Mouse (Mus musculus) MEL (cell line): Measurements from ENCODE around the gene N4bp1. TPM values are rescaled to one million over a fixed set of nuclear protein-coding genes. Genes with fewer than 3 reads are reported as not detected.
A peak's percentile ranks its signal among the peaks of the same experiment; 100 is the strongest.

Source experiments
- DNase-seq: peaks from one replicate; pipeline ENCODE4 v3.0.0; 2011; ENCODE audit warnings: low read depth, low spot score
- H3K27ac ChIP-seq: 2 replicates; pipeline ENCODE4 v1.5.1; 2012; ENCODE audit warnings: low read depth, mild to moderate bottlenecking, control low read depth, low read length, moderate library complexity; ENCODE audit not compliant: control insufficient read depth
- H3K27me3 ChIP-seq, 2 experiments: fragments of 150-350 bp in 1 of 2; sonication (generic) in 1 of 2; 2 replicates each; pipeline ENCODE4 v1.6.1; 2012; ENCODE audit warnings: low read length in 2 of 2, mild to moderate bottlenecking in 2 of 2, improper control_type of control experiment in 1 of 2, moderate library complexity in 1 of 2; ENCODE audit not compliant: insufficient read depth in 2 of 2, control insufficient read depth in 1 of 2
- H3K36me3 ChIP-seq, 2 experiments: 2 replicates each; pipeline ENCODE4 v1.6.1; 2012 to 2014; ENCODE audit warnings: low read length in 2 of 2, improper control_type of control experiment in 1 of 2, inconsistent platforms in 1 of 2, mild to moderate bottlenecking in 1 of 2; ENCODE audit not compliant: insufficient read depth in 2 of 2, control insufficient read depth in 1 of 2
- H3K4me1 ChIP-seq, 2 experiments: fragments of 150-350 bp in 1 of 2; sonication (generic) in 1 of 2; 2 replicates each; pipeline ENCODE4 v1.6.1; 2012; ENCODE audit warnings: low read length in 2 of 2, improper control_type of control experiment in 1 of 2, mild to moderate bottlenecking in 1 of 2; ENCODE audit not compliant: insufficient read depth in 2 of 2, control insufficient read depth in 1 of 2
- H3K4me3 ChIP-seq, 2 experiments: fragments of 150-350 bp in 1 of 2; sonication (generic) in 1 of 2; 2 replicates each; pipeline ENCODE4 v1.5.1; 2012; ENCODE audit warnings: low read depth in 2 of 2, low read length in 2 of 2, mild to moderate bottlenecking in 2 of 2, moderate library complexity in 2 of 2, control low read depth in 1 of 2, improper control_type of control experiment in 1 of 2; ENCODE audit not compliant: control insufficient read depth in 1 of 2, insufficient read depth in 1 of 2
- H3K79me2 ChIP-seq: 2 replicates; pipeline ENCODE4 v1.6.1; 2012; ENCODE audit warnings: mild to moderate bottlenecking, low read length, moderate library complexity; ENCODE audit not compliant: control insufficient read depth, poor library complexity, insufficient read depth
- H3K9ac ChIP-seq: 2 replicates; pipeline ENCODE4 v1.6.1; 2012; ENCODE audit warnings: low read depth, mild to moderate bottlenecking, control low read depth, low read length, moderate library complexity; ENCODE audit not compliant: control insufficient read depth, poor library complexity, severe bottlenecking
- H3K9me3 ChIP-seq: fragments of 150-350 bp; sonication (generic); replicated peaks from 2 replicates; pipeline ENCODE4 v1.6.1; 2012; ENCODE audit warnings: mild to moderate bottlenecking, low read length, improper control_type of control experiment, moderate library complexity; ENCODE audit not compliant: insufficient read depth
- BHLHE40 ChIP-seq: IDR thresholded peaks from 2 replicates; pipeline ENCODE4 v1.6.1; 2012; ENCODE audit warnings: low read depth, mild to moderate bottlenecking, inconsistent platforms, low read length, improper control_type of control experiment, borderline replicate concordance
- CHD1 ChIP-seq: IDR thresholded peaks from 2 replicates; pipeline ENCODE4 v1.6.1; 2012; ENCODE audit warnings: low read depth, mild to moderate bottlenecking, inconsistent platforms, low read length, improper control_type of control experiment
- E2F4 ChIP-seq: IDR thresholded peaks from 2 replicates; pipeline ENCODE4 v1.6.1; 2011; ENCODE audit warnings: low read depth, low read length, improper control_type of control experiment, borderline replicate concordance
- ELF1 ChIP-seq: IDR thresholded peaks from 2 replicates; pipeline ENCODE4 v1.6.1; 2014; ENCODE audit warnings: low read depth, mild to moderate bottlenecking, inconsistent platforms, low read length, improper control_type of control experiment, moderate library complexity
- EP300 ChIP-seq, 2 experiments: IDR thresholded peaks; 2 replicates each; pipeline ENCODE4 v1.6.1; 2011; ENCODE audit warnings: improper control_type of control experiment in 2 of 2, low read length in 2 of 2, low read depth in 1 of 2, mild to moderate bottlenecking in 1 of 2
- ETS1 ChIP-seq: IDR thresholded peaks from 2 replicates; pipeline ENCODE4 v1.6.1; 2012; ENCODE audit warnings: low read depth, mild to moderate bottlenecking, inconsistent platforms, low read length, improper control_type of control experiment, moderate library complexity
- GABPA ChIP-seq: IDR thresholded peaks from 2 replicates; pipeline ENCODE4 v1.6.1; 2012; ENCODE audit warnings: low read depth, mild to moderate bottlenecking, inconsistent platforms, low read length, improper control_type of control experiment, moderate library complexity
- GATA1 ChIP-seq: IDR thresholded peaks from 2 replicates; pipeline ENCODE4 v1.6.1; 2011; ENCODE audit warnings: low read depth, low read length, improper control_type of control experiment
- HCFC1 ChIP-seq: IDR thresholded peaks from 2 replicates; pipeline ENCODE4 v1.6.1; 2012; ENCODE audit warnings: low read depth, mild to moderate bottlenecking, inconsistent platforms, low read length, improper control_type of control experiment, moderate library complexity
- KAT2A ChIP-seq: conservative IDR thresholded peaks from 2 replicates; pipeline ENCODE4 v1.6.1; 2012; ENCODE audit warnings: low read depth, low read length, improper control_type of control experiment, inconsistent platforms
- MYC ChIP-seq: IDR thresholded peaks from 2 replicates; pipeline ENCODE4 v1.6.1; 2011; ENCODE audit warnings: low read depth, mild to moderate bottlenecking, low read length, improper control_type of control experiment, moderate library complexity
- RAD21 ChIP-seq: IDR thresholded peaks from 2 replicates; pipeline ENCODE4 v1.6.1; 2011; ENCODE audit warnings: mild to moderate bottlenecking, low read depth, low read length, improper control_type of control experiment
- RCOR1 ChIP-seq: IDR thresholded peaks from 2 replicates; pipeline ENCODE4 v1.6.1; 2012; ENCODE audit warnings: low read depth, mild to moderate bottlenecking, inconsistent platforms, low read length, improper control_type of control experiment
- SIN3A ChIP-seq: IDR thresholded peaks from 2 replicates; pipeline ENCODE4 v1.6.1; 2012; ENCODE audit warnings: low read length, improper control_type of control experiment, inconsistent platforms
- TAL1 ChIP-seq: IDR thresholded peaks from 2 replicates; pipeline ENCODE4 v1.6.1; 2012; ENCODE audit warnings: mild to moderate bottlenecking, inconsistent platforms, low read length, moderate library complexity, mixed read lengths
- TBP ChIP-seq: IDR thresholded peaks from 2 replicates; pipeline ENCODE4 v1.8.0; 2011; ENCODE audit warnings: low read depth, low read length, improper control_type of control experiment
- TCF12 ChIP-seq: IDR thresholded peaks from 2 replicates; pipeline ENCODE4 v1.6.1; 2014; ENCODE audit warnings: low read depth, mild to moderate bottlenecking, inconsistent platforms, low read length, improper control_type of control experiment, moderate library complexity
- UBTF ChIP-seq: IDR thresholded peaks from 2 replicates; pipeline ENCODE4 v1.6.1; 2012; ENCODE audit warnings: low read depth, mild to moderate bottlenecking, inconsistent platforms, low read length, improper control_type of control experiment, moderate library complexity, borderline replicate concordance; ENCODE audit not compliant: insufficient read depth
- USF1 ChIP-seq: IDR thresholded peaks from 2 replicates; pipeline ENCODE4 v1.6.1; 2014; ENCODE audit warnings: low read depth, mild to moderate bottlenecking, inconsistent platforms, low read length, improper control_type of control experiment, moderate library complexity
- USF2 ChIP-seq, 2 experiments: IDR thresholded peaks; 2 replicates each; pipeline ENCODE4 v1.6.1; 2011 to 2012; ENCODE audit warnings: improper control_type of control experiment in 2 of 2, low read length in 2 of 2, borderline replicate concordance in 1 of 2, inconsistent platforms in 1 of 2, low read depth in 1 of 2, mild to moderate bottlenecking in 1 of 2; ENCODE audit not compliant: insufficient read depth in 1 of 2
- ZC3H11A ChIP-seq: IDR thresholded peaks from 2 replicates; pipeline ENCODE4 v1.6.1; 2012; ENCODE audit warnings: low read depth, mild to moderate bottlenecking, inconsistent platforms, low read length, improper control_type of control experiment
- ZNF384 ChIP-seq: IDR thresholded peaks from 2 replicates; pipeline ENCODE4 v1.6.1; 2012; ENCODE audit warnings: low read depth, mild to moderate bottlenecking, inconsistent platforms, low read length, improper control_type of control experiment
- polyA plus RNA-seq, 2 experiments: library from polyadenylated mRNA; stranded (reverse) in 1 of 2; unstranded in 1 of 2; fragments of >175 nt in 1 of 2; fragments of >200 nt in 1 of 2; gene quantifications; 2 replicates each; pipeline versions ENCODE4 v1.2.1 to v1.2.4; 2012; ENCODE audit warnings: low replicate concordance in 2 of 2, low read depth in 1 of 2; ENCODE audit not compliant: insufficient read length in 2 of 2, insufficient read depth in 1 of 2, missing spikeins in 1 of 2
- total RNA-seq: library from RNA; depleted of rRNA; stranded (reverse); fragments of 300-350 nt; gene quantifications from 2 replicates; pipeline ENCODE4 v1.2.3, GENCODE M21; 2012

N4bp1 gene
- total and polyA plus RNA-seq, 3 experiments = 13.4 to 24.0 TPM; not detected in 1

GRCm38 (mm10) chr8:86881068-86881609 lies 3.9 kb downstream of the N4bp1 start:
- Histone ChIP-seq H3K36me3 (peaks cover 0 to 14% of the 10 kb centered on the region in 2 experiments; a peak in 2 of 4 replicates), H3K4me1 (peaks cover 0 to 16% of the 10 kb centered on the region in 2 experiments; a peak in 3 of 4 replicates), H3K9ac (no peak overlapping the region)

DNA sequence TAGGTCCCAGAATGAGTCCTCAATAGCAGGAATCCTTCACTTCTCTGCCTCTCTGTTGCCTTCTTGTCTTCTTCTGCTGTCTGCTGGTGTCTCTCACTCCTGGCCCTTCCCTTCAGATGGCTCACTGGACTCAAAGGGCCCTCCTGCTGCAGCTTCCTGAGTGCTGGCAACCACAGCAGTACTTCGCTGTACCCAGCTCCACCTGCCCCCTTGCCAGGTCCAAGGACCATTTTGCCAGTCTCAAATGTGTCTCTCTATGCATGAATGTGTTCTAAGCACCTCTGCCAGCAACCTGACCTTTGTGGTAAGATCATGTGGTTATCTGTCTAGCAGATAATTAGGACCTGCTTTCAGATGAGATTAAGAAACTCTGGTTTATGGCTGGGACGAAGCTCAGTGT lies 8.2 kb downstream of the N4bp1 start:
- H3K79me2 ChIP-seq = peaks cover 56% of the 10 kb centered on the region
- H3K4me1 ChIP-seq = peaks cover 11 to 14% of the 10 kb centered on the region in 2 experiments
- H3K36me3 ChIP-seq = peaks cover 0 to 22% of the 10 kb centered on the region in 2 experiments; a peak in 2 of 4 replicates

More at GRCm38 (mm10) chr8:86881068-86881609, 3.9 kb downstream of the N4bp1 start:
- Histone ChIP-seq H3K27ac (no peak overlapping the region), H3K9me3 (no peaks in the 10 kb centered on the region), H3K79me2 (peaks cover 70% of the 10 kb centered on the region), H3K4me3 (no peak overlapping the region), H3K27me3 (no peaks in the 10 kb centered on the region)
- TF ChIP-seq HCFC1 (no peak), EP300 (IDR thresholded peaks at IDR 0.05; ENCODE audit: low read depth in 1 of 2, low read length in 2 of 2) (no peak), RAD21 (no peak), ETS1 (no peak), UBTF (no peak), SIN3A (no peak)
- no peak for DNase-seq

DNA sequence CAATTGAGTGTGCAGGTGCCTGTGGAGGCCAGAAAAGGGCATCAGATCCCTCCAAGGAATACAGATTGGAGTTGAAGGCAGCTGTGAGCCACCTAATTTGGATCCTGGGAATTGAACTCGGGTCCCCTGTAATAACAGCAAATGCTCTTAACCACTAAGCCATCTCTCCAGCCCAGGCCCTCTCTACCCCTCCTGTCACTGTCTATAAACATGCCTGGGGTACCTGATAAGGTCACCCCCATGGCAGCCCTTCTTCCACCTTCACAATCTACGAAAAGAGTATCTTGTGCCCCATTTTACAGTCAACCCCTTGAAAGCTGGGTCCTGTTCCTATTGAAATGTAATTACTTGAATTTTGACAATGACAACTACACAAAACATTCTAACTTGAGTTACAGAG lies 11.0 kb downstream of the N4bp1 start:
- Histone ChIP-seq H3K79me2 (peaks cover 50% of the 10 kb centered on the region), H3K4me1 (peaks cover 23 to 25% of the 10 kb centered on the region in 2 experiments)

More for the DNA sequence above, 8.2 kb downstream of the N4bp1 start:
- TF ChIP-seq RCOR1 (peak; percentile 49; the same call in 1 of the 2 replicates), SIN3A (no peak)
- TF ChIP-seq, all 39 proteins: peak for 1
- H3K9ac ChIP-seq = no peak overlapping the region
- no peak overlapping the region for H3K4me3 ChIP-seq
- DNase-seq = no peak
- H3K27me3 ChIP-seq = no peaks in the 10 kb centered on the region
- H3K27ac ChIP-seq = no peak overlapping the region
- H3K9me3 ChIP-seq = no peaks in the 10 kb centered on the region

More for the DNA sequence above, 11.0 kb downstream of the N4bp1 start:
- Histone ChIP-seq H3K36me3 (peaks cover 0 to 37% of the 10 kb centered on the region in 2 experiments), H3K4me3 (no peak overlapping the region), H3K9ac (no peak overlapping the region), H3K9me3 (no peaks in the 10 kb centered on the region), H3K27me3 (no peaks in the 10 kb centered on the region), H3K27ac (no peak overlapping the region; the same call in 1 of the 2 replicates)
- peak; percentile 53 for DNase-seq
- TF ChIP-seq EP300 (IDR thresholded peaks at IDR 0.05; ENCODE audit: low read depth in 1 of 2, low read length in 2 of 2) (peak in 1 of 2 experiments; percentile 28; a peak in 1 of 4 replicates), CHD1 (no peak), E2F4 (no peak), MYC (no peak), RCOR1 (no peak), TCF12 (peak; percentile 58), TAL1 (peak; percentile 71), ZNF384 (no peak), USF1 (no peak), SIN3A (no peak), USF2 (IDR thresholded peaks at IDR 0.05; ENCODE audit: borderline replicate concordance in 1 of 2, insufficient read depth in 1 of 2, low read depth in 1 of 2, low read length in 2 of 2) (no peak), GABPA (no peak), KAT2A (no peak), ELF1 (no peak), ZC3H11A (no peak), GATA1 (peak; percentile 48; the same call in 1 of the 2 replicates), TBP (peak; percentile 79; the same call in 1 of the 2 replicates), BHLHE40 (no peak)
